Mouse (Mus musculus): ENCODE measurements around the gene Runx2. TPM values are rescaled to one million over a fixed set of nuclear protein-coding genes. Genes with fewer than 3 reads are reported as not detected.

Gene Runx2
- polyA plus RNA-seq, 1 experiment from 2014 or later = 2.2 TPM

GRCm38 (mm10) chr17:44778141-44778540, 36.5 kb downstream of the Runx2 start:
- Histone ChIP-seq H3K9me3 (ENCODE audit: control insufficient read depth, low read length) (no peaks in the 10 kb centered on the region), H3K27me3 (ENCODE audit: control insufficient read depth, insufficient read depth, low read length) (no peaks in the 10 kb centered on the region), H3K4me1 (replicated peaks; ENCODE audit: control insufficient read depth, insufficient read depth, low read length) (no peaks in the 10 kb centered on the region; the same call in 1 of the 2 replicates), H3K9ac (ENCODE audit: low read length) (no peak overlapping the region), H3K4me2 (ENCODE audit: low read depth, low read length, severe bottlenecking) (peak overlapping the region; percentile 73; the same call in 1 of the 2 replicates), H3K36me3 (ENCODE audit: control insufficient read depth, insufficient read depth, low read length) (no peaks in the 10 kb centered on the region), H3K27ac (ENCODE audit: low read depth, low read length) (no peak overlapping the region), H3K4me3 (ENCODE audit: low read depth, low read length) (peak overlapping the region; percentile 76; the same call in 1 of the 2 replicates)
- WGBS = 69% methylated on average over 5 of the region's 5 CpGs
- DNase-seq (ENCODE audit: low spot score) (no peak), ATAC-seq (replicated peaks; ENCODE audit: low FRiP score) (no peak)

GRCm38 (mm10) chr17:44777337-44777804, 37.2 kb downstream of the Runx2 start:
- DNase-seq (ENCODE audit: low spot score) (peak; percentile 82), ATAC-seq (replicated peaks; ENCODE audit: low FRiP score) (peak; percentile 85)
- Histone ChIP-seq H3K4me3 (ENCODE audit: low read depth, low read length) (peak overlapping the region; percentile 76), H3K4me1 (replicated peaks; ENCODE audit: control insufficient read depth, insufficient read depth, low read length) (no peaks in the 10 kb centered on the region; the same call in 1 of the 2 replicates), H3K9ac (ENCODE audit: low read length) (peak overlapping the region; percentile 94), H3K4me2 (ENCODE audit: low read depth, low read length, severe bottlenecking) (peak overlapping the region; percentile 73), H3K9me3 (ENCODE audit: control insufficient read depth, low read length) (no peaks in the 10 kb centered on the region), H3K36me3 (ENCODE audit: control insufficient read depth, insufficient read depth, low read length) (no peaks in the 10 kb centered on the region), H3K27me3 (ENCODE audit: control insufficient read depth, insufficient read depth, low read length) (no peaks in the 10 kb centered on the region), H3K27ac (ENCODE audit: low read depth, low read length) (peak overlapping the region; percentile 79)
- WGBS = under 1% methylated on average over 35 of the region's 35 CpGs

DNA sequence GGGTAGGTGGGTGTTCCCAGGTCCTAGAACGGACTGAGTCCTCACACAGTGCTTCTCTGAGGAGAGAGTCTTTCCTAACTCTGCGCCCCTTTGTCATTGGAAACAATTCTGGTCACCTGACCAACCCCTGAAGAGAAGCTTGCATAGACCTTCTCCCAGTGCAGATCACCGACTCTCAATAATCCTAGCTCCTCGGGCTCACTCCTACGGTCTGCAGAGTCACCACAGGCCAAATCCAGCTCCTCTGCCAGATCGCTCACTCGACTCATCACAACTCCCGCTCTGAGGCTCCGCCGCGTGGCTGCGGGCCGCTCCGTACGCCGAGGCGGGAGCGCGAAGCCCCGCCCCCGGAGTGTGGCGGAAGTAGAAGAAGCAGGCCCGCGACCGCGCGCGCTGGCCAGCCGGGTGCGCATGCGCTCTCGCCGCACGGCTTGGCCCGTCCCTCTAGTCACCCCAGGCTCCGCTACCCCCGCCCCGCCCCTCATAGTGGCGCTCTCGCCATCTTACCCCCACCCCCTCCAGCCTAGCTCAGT, 37.8 kb downstream of the Runx2 start, which contains the start of gene Supt3:
Gene Supt3, plus strand, starts transcription at position 415 of the 533 bp plus-strand sequence.
- DNase-seq (ENCODE audit: low spot score) = peak; percentile 98
- Histone ChIP-seq H3K4me3 (ENCODE audit: low read depth, low read length) (peak within 1 kb of the TSS; percentile 76), H3K4me2 (ENCODE audit: low read depth, low read length, severe bottlenecking) (peak within 1 kb of the TSS; percentile 73), H3K27me3 (ENCODE audit: control insufficient read depth, insufficient read depth, low read length) (no peaks in the 10 kb centered on the region), H3K4me1 (replicated peaks; ENCODE audit: control insufficient read depth, insufficient read depth, low read length) (no peaks in the 10 kb centered on the region; the same call in 1 of the 2 replicates), H3K9ac (ENCODE audit: low read length) (peak within 1 kb of the TSS; percentile 94), H3K9me3 (ENCODE audit: control insufficient read depth, low read length) (no peaks in the 10 kb centered on the region), H3K27ac (ENCODE audit: low read depth, low read length) (peak within 1 kb of the TSS; percentile 79), H3K36me3 (ENCODE audit: control insufficient read depth, insufficient read depth, low read length) (no peaks in the 10 kb centered on the region)
- peak; percentile 96 for ATAC-seq (replicated peaks; ENCODE audit: low FRiP score)
- WGBS = under 1% methylated on average over 39 of the region's 40 CpGs

- Histone ChIP-seq H3K9ac (ENCODE audit: low read length) (no peak overlapping the region), H3K4me3 (ENCODE audit: low read depth, low read length) (no peak overlapping the region), H3K27me3 (ENCODE audit: control insufficient read depth, insufficient read depth, low read length) (no peaks in the 10 kb centered on the region), H3K36me3 (ENCODE audit: control insufficient read depth, insufficient read depth, low read length) (no peaks in the 10 kb centered on the region), H3K9me3 (ENCODE audit: control insufficient read depth, low read length) (no peaks in the 10 kb centered on the region), H3K4me1 (replicated peaks; ENCODE audit: control insufficient read depth, insufficient read depth, low read length) (no peaks in the 10 kb centered on the region), H3K4me2 (ENCODE audit: low read depth, low read length, severe bottlenecking) (no peak overlapping the region), H3K27ac (ENCODE audit: low read depth, low read length) (no peak overlapping the region)
- no peak for ATAC-seq (replicated peaks; ENCODE audit: low FRiP score)
- no peak for DNase-seq (ENCODE audit: low spot score)
- WGBS = 88% methylated on average over 2 of the region's 2 CpGs
Measured at GRCm38 (mm10) chr17:44772576-44772975, 42.0 kb downstream of the Runx2 start.

DNA sequence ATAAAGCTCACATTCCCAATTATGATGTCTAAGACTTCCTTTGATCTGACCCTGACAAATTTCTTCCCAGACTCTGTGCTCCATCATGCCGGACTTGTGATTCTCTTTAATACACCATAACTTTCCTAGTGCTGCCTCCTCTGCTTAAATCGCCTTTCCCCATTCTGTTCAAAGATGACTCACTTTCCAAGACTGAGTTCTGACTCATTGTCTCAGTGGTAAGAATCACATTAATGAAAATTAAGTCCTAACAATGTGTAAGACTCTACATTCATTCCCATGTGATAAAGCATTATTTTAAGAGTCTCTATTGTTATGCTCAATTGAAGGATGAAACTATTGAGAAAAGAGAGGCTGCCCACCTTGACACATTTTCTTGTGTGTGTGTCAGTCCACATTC, 43.7 kb downstream of the Runx2 start:
- DNase-seq (ENCODE audit: low spot score) = no peak
- Histone ChIP-seq H3K9me3 (ENCODE audit: control insufficient read depth, low read length) (no peaks in the 10 kb centered on the region), H3K4me3 (ENCODE audit: low read depth, low read length) (no peak overlapping the region), H3K9ac (ENCODE audit: low read length) (no peak overlapping the region), H3K4me2 (ENCODE audit: low read depth, low read length, severe bottlenecking) (no peak overlapping the region), H3K36me3 (ENCODE audit: control insufficient read depth, insufficient read depth, low read length) (no peaks in the 10 kb centered on the region), H3K27ac (ENCODE audit: low read depth, low read length) (no peak overlapping the region), H3K4me1 (replicated peaks; ENCODE audit: control insufficient read depth, insufficient read depth, low read length) (no peaks in the 10 kb centered on the region), H3K27me3 (ENCODE audit: control insufficient read depth, insufficient read depth, low read length) (no peaks in the 10 kb centered on the region)
- ATAC-seq (replicated peaks; ENCODE audit: low FRiP score) = no peak
- 93% methylated on average over 2 of the region's 2 CpGs for WGBS

DNA sequence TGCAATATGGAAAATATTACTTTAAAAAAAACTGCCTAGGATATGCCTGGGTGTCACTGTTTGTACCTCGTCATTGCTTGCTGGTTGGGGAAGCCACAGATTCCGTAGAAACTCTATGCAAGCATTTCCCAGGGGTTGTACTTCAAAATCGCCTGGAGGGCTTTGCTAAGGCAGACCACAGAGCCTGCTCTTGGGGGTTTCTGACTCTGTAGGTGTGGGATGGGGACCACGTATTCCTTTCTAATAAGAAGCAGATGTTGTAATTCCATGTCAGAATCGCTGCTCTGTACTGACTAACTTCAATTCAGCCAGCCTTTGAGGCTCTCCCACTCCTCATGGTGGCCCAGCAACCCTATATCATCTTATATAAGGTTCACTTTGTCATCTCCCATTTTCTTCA, 46.1 kb downstream of the Runx2 start:
- Histone ChIP-seq H3K4me3 (ENCODE audit: low read depth, low read length) (no peak overlapping the region), H3K4me1 (replicated peaks; ENCODE audit: control insufficient read depth, insufficient read depth, low read length) (no peaks in the 10 kb centered on the region), H3K27me3 (ENCODE audit: control insufficient read depth, insufficient read depth, low read length) (no peaks in the 10 kb centered on the region), H3K27ac (ENCODE audit: low read depth, low read length) (no peak overlapping the region), H3K4me2 (ENCODE audit: low read depth, low read length, severe bottlenecking) (no peak overlapping the region), H3K9ac (ENCODE audit: low read length) (no peak overlapping the region), H3K9me3 (ENCODE audit: control insufficient read depth, low read length) (no peaks in the 10 kb centered on the region), H3K36me3 (ENCODE audit: control insufficient read depth, insufficient read depth, low read length) (no peaks in the 10 kb centered on the region)
- DNase-seq (ENCODE audit: low spot score) = no peak
- 70% methylated on average over 5 of the region's 5 CpGs for WGBS
- ATAC-seq (replicated peaks; ENCODE audit: low FRiP score) = no peak

- no peak overlapping the region for H3K27ac ChIP-seq (ENCODE audit: low read depth, low read length)
- no peak overlapping the region for H3K4me2 ChIP-seq (ENCODE audit: low read depth, low read length, severe bottlenecking)
- H3K36me3 ChIP-seq (ENCODE audit: control insufficient read depth, insufficient read depth, low read length) = no peaks in the 10 kb centered on the region
- 85% methylated on average over 1 of the region's 1 CpGs for WGBS
- no peaks in the 10 kb centered on the region for H3K27me3 ChIP-seq (ENCODE audit: control insufficient read depth, insufficient read depth, low read length)
- DNase-seq (ENCODE audit: low spot score) (no peak), ATAC-seq (replicated peaks; ENCODE audit: low FRiP score) (no peak)
- no peak overlapping the region for H3K9ac ChIP-seq (ENCODE audit: low read length)
- H3K4me3 ChIP-seq (ENCODE audit: low read depth, low read length) = no peak overlapping the region
- H3K4me1 ChIP-seq (replicated peaks; ENCODE audit: control insufficient read depth, insufficient read depth, low read length) = no peaks in the 10 kb centered on the region
- no peaks in the 10 kb centered on the region for H3K9me3 ChIP-seq (ENCODE audit: control insufficient read depth, low read length)
Measured at GRCm38 (mm10) chr17:44767375-44767774, 47.2 kb downstream of the Runx2 start.

DNA sequence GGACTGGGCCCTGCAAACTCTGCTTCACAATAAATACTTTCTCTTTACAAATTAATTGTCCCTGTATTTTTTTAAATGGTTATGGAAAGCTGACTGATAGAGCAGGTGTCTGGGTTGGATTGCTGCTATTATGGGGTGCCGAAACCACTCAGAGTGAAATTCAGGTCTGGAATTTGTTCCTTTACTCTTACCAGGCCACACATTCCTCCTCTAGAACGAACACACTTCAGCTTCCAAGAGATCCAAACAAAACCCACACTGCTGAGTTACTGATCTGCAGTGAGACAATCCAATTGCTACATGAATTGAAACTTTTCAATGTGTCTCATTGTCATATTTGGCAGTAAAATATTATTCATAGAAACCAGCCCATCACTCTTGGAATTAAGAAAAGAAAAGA, 47.6 kb downstream of the Runx2 start:
- 79% methylated on average over 2 of the region's 2 CpGs for WGBS
- no peaks in the 10 kb centered on the region for H3K9me3 ChIP-seq (ENCODE audit: control insufficient read depth, low read length)
- ATAC-seq (replicated peaks; ENCODE audit: low FRiP score) (no peak), DNase-seq (ENCODE audit: low spot score) (no peak)
- no peaks in the 10 kb centered on the region for H3K36me3 ChIP-seq (ENCODE audit: control insufficient read depth, insufficient read depth, low read length)
- no peak overlapping the region for H3K4me2 ChIP-seq (ENCODE audit: low read depth, low read length, severe bottlenecking)
- H3K4me1 ChIP-seq (replicated peaks; ENCODE audit: control insufficient read depth, insufficient read depth, low read length) = no peaks in the 10 kb centered on the region
- H3K9ac ChIP-seq (ENCODE audit: low read length) = no peak overlapping the region
- H3K27ac ChIP-seq (ENCODE audit: low read depth, low read length) = no peak overlapping the region
- H3K27me3 ChIP-seq (ENCODE audit: control insufficient read depth, insufficient read depth, low read length) = no peaks in the 10 kb centered on the region
- no peak overlapping the region for H3K4me3 ChIP-seq (ENCODE audit: low read depth, low read length)

DNA sequence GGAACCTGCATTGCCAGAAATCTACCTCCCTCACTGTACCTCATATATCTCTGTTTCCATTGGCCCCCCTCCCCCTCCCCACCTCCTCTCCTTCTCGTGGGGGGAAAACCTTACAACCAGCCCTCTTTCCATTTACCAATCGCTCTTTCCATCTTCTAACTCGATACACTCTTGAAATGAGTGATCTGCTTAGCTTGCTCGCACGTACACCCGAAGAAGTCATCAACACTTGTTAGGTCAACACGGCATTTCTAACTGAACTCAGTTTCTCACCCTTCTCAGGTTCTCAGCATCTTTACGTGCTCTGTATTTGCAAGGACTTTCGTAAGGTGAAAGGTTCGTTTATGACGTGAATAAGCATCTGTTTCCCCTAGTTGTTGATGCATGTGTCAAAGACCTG, 48.3 kb downstream of the Runx2 start:
- DNase-seq (ENCODE audit: low spot score) (no peak), ATAC-seq (replicated peaks; ENCODE audit: low FRiP score) (no peak)
- no peak overlapping the region for H3K4me3 ChIP-seq (ENCODE audit: low read depth, low read length)
- H3K4me1 ChIP-seq (replicated peaks; ENCODE audit: control insufficient read depth, insufficient read depth, low read length) = no peaks in the 10 kb centered on the region
- no peaks in the 10 kb centered on the region for H3K36me3 ChIP-seq (ENCODE audit: control insufficient read depth, insufficient read depth, low read length)
- H3K27me3 ChIP-seq (ENCODE audit: control insufficient read depth, insufficient read depth, low read length) = no peaks in the 10 kb centered on the region
- H3K9me3 ChIP-seq (ENCODE audit: control insufficient read depth, low read length) = no peaks in the 10 kb centered on the region
- 87% methylated on average over 11 of the region's 11 CpGs for WGBS
- no peak overlapping the region for H3K27ac ChIP-seq (ENCODE audit: low read depth, low read length)
- H3K9ac ChIP-seq (ENCODE audit: low read length) = no peak overlapping the region
- H3K4me2 ChIP-seq (ENCODE audit: low read depth, low read length, severe bottlenecking) = no peak overlapping the region
